Mouse (Mus musculus) fat pad, adult 2 months (tissue): ENCODE results near the gene Ntm.

ENCODE experiments used
- DNase-seq: peaks from one replicate; pipeline ENCODE4 v3.0.0-alpha.2; 2011; ENCODE audit warnings: low read depth, low spot score; ENCODE audit errors: extremely low read depth

Gene Ntm

DNA sequence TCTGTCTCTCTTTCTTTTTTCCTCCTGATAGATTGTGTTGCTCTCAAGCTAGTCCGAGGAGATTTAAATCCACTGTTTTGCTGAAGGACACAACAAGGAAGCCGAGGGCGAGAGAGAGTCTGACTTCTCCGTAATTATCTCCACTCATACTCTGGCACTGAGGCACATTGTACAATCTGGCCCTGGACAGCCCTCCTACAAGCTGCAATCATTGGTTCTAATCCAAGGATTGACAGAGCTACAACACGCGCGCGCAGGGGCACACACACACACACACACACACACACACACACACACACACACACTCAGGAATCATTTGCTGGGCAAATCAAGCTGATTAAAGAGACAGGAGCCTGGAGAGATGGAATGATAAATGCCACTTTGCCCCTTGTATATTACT, at the start of gene Ntm:
Gene Ntm (minus strand): TSS at position 164 of the 400 bp plus-strand sequence.
- DNase-seq, result no peak

DNA sequence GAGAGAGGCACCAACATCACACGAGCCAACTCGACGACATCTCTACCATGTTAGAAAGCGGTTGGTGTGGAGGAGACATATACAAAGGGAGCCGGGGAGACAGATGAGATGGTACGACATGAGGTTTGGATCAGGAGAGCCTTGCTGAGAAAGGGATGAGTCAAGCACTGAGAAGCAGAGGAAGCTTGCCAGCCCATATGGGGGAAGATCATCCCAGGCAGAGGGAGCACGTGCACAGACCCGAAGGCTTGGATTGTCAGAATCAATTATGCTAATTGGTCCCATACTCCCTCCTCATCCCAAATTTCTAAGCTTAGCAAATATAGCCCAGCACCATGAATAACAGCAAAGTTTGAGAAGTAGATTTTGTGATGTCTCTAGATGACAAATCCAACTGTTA, 42.8 kb upstream of the Ntm start:
- DNase-seq, result no peak

DNA sequence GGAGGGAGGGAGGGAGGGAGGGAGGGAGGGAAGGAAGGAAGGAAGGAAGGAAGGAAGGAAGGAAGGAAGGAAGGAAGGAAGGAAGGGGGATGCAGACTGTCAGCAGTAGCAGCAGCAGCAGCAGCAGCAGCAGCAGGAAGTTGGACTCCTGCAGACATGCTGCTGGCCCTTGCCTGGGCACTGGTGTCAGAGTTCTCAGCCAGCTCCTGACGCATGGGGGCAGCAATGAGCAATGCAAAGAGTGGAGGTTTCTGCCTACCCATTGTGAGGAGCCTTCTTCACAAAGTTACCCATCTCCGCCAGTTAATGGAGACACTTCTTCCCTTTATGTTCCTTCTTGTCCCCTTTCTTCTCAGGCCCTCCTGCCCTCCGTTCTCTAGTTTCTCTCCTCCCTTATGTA, 40.7 kb upstream of the Ntm start:
- DNase-seq, result no peak

DNA sequence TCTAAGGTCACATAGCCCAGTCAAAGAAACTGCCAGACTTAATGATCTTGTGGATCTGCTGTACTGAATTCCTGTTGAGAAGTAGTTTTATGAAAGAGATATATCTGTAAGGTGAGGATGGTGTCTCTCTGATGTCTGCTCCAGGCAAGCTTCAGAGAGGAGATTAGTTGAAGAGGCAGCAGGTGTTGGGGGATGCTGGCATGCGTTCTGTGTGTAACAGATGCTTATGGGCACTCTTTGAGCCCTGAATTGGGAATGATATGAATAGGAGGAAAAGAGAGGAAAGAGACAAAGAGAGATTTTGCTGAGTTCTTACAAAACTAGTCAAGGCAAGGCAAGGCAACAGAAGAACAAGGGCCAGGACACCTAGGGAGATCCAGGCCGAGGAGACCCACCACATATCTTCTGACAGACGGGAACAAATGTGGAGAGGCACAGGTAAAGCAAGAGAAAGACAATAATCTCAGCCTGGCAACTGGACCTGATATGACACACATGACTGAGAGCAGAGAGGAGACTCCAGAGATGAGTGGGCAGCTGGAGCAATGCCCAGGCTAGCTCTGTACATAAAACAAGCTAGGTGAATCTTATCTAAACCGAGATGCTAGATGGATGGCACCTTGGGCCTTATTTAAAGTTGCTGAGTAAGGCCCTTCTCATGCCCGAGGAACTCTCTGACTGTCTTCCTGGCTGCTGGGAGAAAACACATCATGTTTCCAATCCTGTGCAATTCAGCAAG, 18.4 kb upstream of the Ntm start:
- no peak for DNase-seq

DNA sequence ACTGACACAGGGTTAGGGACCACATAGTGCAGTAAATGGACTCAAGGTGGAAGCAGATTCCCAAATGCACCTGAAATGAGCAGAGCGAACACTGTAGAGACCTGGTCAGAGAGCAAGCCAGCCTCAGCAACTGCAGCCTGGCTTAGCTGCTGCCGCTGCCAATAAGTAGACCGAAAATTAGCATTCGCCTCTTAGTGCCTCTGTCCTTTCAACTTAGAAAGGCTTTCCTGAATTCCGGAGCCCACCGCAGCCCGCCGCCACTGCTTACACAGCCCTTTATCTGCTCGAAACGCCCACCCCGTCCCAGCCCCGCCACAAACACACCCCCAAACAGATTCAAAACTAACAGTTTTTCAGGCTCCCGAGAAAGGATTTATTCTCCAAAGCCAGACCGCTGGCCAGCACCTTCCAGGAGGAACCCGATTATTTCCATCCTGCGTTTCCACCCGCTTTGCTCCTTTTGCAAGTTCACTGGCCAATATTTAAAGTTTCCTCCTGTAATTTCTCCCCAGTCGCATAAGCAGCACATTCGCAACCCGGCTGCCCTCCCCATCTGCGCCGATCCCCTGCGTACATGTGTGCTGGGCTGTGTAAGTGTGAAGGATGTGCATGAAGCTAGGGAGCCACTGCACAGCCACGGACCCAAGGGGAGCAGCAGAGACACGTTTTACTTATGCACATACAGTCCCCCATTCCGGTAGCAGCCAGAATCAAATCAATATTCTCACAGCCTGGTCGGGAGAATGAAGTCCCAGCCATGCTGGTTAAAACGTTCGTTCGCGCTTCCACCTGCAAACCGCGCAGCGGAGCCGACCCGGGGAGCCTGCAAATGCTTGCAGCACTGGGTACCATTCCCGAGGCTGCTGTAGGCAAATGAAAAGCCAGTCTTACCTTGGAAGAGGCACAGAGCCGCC, 730 bp downstream of the Ntm start:
- DNase-seq, result no peak

DNA sequence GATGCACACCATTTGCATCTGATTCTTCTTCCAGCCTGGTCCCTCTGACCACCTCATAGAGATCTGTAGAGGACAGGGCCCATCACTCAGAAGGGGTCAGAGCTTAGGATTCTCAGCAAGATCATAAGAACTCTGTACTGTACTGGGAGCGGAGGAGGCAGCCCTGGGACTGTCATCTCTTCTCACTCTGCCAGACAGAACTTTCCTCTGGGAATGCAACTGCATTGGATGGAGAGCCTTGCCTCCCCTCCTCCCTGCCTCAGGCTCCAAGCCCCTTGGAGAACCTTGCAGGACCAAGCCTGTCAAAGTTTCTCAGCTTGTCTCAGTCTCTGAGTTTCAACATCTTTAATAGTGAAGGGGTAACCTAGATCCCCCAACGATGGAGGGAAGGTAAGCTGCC, 1.4 kb downstream of the Ntm start:
- no peak for DNase-seq

DNA sequence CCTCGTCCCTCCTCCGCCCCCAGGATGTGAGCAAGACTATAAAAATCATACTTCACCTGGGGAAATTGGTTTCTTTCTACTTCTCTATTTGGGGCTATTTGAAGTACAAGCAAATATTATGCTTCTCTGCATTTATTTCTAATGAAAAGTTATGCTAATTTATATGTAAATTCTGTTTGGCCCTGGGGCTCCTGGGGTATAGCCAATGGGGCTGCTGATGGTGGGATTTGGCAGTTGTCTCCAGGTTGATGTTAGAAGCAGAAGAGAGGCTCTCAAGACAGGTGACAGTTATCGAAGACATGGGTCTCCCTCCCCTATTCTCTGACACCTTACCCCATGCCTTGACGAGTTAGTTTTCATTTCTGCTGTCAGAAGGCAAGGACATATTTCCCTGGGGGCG, 2.2 kb downstream of the Ntm start:
- DNase-seq, result no peak

DNA sequence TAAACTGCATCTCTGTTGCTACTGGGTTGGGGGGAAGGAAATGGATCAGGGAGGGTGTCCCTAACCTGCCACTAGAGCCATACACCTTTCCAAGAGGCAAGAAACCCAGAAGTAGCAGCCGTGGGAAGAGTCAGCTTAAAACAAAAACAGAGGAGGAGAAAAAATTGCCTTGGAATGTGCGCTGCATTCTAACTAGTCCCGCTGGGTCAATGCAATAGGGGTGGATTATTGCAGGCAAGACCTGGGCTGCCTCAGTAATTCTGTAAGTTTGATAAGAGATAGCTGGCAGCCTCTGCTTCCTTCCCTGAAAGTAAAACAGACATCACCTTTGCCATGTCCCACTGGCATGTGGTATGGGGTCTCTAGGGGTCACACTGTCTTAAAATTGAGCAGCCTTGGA, 2.7 kb downstream of the Ntm start:
- DNase-seq, result no peak

DNA sequence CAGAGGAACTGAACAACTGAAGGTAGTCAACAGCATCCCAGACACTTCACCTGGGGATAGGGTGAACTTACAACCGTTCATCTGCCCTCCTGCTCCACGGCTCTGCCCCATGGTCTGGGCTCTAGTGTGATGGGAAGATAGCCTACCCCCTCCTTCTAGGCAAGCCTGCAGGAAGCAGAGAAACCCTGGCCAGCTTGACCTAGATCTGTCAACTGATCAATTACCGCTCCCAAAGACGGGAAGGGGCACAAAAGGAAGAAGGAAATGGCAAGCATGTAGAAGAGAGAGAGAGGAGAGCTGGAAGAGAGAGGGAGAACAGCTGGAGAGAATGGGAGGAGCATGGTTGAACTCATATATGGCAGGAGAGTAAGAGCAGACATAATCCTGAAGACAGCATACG, 6.0 kb downstream of the Ntm start:
- DNase-seq, result no peak

DNA sequence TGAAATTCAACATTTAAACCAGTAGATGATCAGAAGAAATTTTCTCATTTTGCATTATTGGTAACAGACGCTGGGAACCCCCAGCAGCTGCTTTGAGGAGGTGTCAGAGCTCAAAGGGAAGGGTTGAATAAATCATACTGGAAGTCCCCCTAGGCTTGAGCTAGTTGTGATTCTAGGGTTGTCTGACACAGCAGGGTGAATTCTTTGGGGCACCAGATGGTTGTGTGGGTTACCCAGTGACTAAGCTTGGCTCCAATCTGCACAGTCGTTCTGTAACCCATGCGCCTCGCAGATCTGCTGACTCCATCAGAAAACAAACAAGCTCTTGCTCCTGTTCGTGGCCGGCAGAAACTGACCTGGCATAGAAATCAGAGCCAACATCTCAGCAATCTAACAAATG, 8.9 kb downstream of the Ntm start:
- no peak for DNase-seq

DNA sequence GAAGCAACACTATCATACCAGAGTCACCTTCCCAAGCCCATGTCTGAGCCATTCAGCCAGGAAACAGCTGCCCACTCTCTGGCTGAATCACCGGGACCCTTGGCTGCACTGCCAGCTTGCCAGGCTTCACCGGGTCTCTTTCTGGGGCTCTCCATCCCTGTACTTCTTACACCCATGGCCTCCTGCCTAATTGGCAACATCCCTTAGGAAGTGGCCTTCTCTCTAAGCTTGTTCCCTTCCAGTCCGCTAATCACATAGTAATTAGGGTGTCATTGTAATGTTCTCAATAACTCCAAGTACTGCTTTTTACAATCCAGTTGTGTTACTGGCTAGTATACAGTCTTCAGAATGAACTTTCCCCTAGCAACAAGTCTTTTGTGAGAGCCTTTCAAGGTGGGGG, 13.9 kb downstream of the Ntm start:
- no peak for DNase-seq

DNA sequence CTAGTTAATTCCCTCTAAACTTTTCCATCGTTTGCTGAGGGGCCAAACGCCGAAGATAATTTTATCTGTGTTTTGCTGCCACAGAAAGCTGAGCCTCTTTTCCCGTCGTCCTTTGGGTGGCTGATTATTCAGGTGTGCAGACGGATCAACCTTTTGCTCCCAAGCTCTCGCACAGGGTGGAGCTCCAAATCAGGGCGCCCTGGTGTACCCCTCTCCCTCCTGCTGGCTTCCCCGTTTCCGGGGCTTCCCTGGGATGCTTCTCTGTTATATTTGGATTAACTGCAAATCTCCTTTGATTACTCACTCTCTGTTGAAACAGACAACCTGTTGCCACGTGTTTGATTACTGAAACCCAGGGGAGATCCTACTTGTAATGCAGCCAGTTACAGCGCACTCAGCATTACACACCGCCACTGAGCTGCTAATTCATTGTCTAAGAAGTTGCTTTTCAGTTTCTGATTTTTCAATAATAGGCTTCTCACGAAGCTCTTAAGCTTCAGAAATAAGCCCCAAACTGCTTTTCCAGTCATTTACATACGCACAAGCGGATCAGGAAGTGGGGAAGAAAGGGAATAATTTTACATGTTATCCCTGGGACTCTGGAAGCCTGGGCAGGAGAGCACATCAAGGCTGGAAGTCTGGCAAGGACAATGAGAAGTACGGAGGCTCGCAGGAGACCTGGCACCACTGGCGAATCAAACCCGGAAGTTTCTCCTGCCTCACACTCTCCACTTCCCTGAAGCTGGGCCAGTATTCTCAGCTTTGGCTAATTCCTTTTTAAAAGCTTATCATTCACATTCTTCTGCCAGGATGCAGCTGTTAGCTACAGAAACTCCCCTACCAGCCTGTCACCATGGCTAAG, 19.5 kb downstream of the Ntm start:
- peak; percentile 1 for DNase-seq

DNA sequence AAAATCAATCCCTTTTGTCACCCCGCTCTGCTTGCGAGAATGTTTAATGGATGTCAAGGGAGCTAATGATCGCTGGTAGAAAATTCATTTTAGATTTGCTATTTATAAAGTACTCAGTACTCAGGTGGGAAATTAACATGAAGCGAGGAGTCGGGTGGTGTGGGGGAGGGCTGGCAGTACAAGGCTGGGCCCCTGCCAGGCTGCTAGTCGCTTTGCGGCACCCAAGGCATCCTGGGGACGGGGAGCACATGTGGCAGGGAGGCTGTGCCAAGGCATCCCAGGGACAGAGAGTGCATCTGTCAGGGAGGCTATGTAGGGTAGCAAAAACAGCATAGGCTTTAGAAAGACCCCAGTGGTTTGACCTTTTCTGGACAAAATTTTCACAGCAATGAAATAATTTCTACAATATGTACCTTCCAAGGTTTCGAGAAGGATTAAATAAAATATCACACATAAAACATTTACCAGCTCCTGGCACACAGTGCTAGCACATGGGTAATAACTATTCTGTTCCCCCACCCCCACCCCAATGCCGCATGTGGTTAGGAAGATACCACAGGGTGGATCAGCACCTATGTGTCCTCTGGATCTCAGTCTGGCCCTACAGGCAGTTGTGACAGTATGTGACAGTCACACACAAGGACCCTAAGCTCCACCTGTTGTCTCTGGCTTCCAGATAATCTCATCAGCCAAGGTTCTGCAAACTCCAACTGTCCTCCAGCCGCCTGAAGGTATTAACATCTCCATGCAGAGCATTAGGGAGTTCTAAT, 20.6 kb downstream of the Ntm start:
- DNase-seq, result no peak

DNA sequence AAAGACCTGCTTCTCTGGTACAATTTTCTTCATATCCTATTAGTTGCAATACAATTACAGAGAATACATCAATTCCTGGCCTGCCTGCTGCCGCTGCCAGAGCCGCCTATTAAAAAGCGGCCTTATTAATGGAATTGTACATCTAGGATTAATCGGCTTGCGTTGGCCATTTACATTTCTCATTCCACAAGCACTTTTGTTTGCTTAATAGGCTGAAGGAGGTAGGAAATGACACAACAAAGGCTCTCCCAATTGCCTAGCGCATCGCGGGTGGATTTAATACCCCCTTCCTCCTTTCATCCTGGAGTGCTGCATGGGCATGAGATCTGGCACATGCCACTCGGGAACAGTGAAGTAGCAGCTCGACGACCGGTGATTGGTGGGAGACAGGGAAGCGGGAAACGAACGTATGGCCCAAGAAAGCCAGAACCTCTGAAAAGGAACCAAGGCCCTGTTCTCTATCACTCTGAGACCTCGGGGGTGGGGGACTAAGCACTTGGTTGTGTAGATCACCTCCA, 23.4 kb downstream of the Ntm start:
- no peak for DNase-seq

DNA sequence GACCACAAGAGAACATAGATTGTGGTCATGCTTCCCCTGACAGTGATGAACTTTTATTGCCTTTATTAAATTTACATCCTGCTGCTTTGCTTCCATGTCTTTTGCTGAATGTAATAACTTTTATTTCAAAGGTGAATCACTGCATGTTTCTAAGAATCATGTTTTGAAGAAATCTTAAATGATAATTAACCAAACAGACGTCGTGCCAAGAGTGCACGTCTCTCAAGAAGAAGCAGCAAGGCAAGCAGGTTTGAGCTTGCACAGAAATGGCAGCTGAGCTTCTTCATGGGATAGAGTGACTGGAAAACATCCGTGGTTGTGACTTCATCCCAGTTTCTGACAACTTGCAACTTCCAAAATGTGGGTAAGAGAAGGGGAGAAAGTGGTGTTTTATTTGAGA, 34.1 kb downstream of the Ntm start:
- no peak for DNase-seq

DNA sequence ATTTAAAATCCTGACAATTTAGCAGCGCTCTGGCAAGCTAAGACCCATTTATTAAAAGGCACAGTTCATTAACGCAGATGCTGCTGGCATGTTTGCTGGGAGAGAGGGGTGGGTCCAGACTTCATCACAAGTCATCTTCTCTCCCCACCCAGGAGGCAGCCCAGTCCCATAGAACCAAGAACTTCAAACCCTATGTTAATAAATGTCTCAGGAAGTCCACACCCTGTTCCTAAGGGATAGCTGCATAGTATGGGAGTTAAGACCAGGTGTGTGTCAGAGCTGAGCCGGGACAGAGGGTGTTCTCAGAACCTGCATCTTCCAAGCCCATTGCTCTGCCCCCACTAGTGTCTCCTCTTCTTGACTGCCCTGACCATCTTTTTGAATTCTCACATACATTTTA, 37.6 kb downstream of the Ntm start:
- no peak for DNase-seq

DNA sequence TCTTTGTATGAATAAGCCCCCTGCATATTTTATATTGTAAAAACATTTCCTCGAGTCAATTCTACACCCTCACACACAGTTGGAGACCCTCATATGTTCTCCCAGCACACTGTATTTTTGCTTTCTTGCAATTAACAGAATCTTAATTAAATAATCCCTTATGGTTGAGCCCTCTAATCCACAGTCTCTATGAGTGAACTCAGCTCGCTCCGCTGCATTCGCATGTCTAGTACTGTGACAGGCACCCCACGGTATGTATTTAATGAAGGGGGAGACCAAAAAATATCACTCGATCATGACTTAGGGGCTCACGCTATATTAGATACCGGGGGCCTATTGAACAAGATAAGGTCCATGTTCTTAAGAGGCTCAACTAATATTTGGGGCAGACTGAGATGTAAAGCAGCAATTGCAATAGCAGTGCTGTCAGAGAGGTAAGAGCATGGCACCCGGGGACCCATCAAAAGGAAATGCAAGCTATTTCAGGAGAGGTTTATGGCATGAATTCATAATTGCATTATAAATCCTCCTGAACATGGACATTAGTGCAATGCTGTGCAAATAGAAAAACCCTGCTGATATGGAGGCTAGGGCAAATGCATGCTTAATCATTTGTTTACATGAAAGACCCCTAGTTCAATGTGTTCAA, 64.4 kb downstream of the Ntm start:
- no peak for DNase-seq

DNA sequence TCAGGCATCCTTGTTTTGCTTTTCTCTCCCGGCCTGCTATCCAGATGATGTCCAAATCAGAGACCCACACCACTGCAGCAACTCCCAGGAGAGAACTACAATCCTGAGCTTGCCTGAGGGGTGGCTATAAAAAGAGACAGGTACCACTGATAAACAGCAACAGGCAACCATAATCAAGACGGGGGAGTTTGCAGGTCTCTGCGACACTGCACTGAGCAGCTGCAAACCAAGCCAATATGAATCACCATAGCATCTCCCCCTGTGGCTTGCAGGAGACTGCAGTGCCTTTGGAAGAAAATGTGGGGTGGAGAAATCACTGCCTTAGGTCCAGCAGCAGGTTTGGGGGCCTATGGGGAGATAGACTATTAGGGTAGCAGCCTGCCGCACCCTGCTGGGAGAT, 65.5 kb downstream of the Ntm start:
- no peak for DNase-seq

DNA sequence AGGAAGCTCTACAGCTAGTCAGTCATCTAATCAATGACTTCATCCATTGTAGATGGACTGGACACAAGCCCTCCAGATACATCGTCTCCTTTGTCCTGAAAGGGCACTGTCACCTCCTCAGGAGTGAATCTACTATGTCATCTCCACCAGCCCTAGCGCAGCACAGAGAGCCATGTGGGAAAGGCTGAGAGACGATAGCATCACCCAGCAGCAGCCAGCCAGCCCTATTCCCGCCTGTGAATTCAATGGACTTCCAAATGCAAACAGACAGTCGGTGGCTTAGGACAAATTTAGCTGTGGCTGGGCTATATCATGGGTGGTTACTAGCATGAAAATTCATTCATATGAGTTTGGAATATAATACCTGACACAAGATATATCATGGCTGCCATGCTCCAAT, 70.1 kb downstream of the Ntm start:
- no peak for DNase-seq

DNA sequence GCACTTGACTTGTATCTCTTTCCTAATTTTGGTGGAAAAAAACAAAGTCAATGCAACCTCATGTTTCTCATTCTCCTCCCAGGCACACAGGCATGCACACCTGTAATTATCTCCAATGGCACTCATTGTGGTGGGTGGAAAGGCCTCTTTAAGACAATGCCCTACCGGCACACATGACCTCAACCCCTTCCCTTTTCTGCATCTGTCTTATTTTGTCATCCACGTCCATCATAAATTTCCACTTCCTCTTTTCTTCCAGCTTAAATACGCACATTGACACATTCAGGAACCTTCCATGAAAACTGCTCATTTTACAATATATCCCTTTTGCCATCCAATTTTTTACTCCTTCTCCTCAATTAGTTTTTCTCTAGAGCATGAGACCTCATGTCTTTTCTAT, 74.2 kb downstream of the Ntm start:
- no peak for DNase-seq
